Mouse (Mus musculus): ENCODE data around the gene Olfr1135.

- TF ChIP-seq CTCF (IDR thresholded peaks at IDR 0.05; ENCODE audit: extremely low read depth, insufficient read depth, low read length) (no peak), POLR2A (IDR thresholded peaks at IDR 0.05; ENCODE audit: extremely low read depth, insufficient read depth, low read length) (no peak)
These were observed 31.0 kb downstream of the Olfr1135 start for GRCm38 (mm10) chr2:87642441-87642840.

All from cortical plate, adult 2 months (tissue).